Mouse (Mus musculus): ENCODE data around the gene Ammecr1.

DNA sequence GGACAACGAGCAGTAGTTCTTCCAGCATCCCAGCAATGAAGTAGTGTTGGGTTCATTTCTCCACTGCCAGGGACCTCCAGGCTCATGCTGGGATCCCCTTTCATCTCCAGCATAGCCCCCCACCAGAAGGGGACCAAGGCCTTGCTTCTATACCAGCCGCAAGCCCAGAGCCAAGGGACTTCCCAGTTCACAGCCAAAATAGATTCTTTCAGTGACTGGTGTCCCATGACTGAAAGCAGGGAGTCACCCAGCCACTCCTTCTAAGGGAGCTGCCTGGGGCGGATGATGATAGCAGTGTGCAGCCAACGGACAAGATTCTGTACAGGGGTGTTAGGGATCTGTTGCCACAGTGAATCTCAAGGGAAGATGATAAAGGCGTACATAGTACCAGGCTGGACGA, 131.7 kb downstream of the Ammecr1 start:
- no peak for TF ChIP-seq TAL1 (conservative IDR thresholded peaks at IDR 0.05; ENCODE audit: low read depth, low read length)
- no peak for TF ChIP-seq CTCF (IDR thresholded peaks at IDR 0.05; ENCODE audit: low read depth, low read length)
- TF ChIP-seq GATA1 (IDR thresholded peaks at IDR 0.05; ENCODE audit: borderline replicate concordance, low read length) = no peak
